ENCODE assay signal across 26 mouse cellular contexts in the genomic region with DNA sequence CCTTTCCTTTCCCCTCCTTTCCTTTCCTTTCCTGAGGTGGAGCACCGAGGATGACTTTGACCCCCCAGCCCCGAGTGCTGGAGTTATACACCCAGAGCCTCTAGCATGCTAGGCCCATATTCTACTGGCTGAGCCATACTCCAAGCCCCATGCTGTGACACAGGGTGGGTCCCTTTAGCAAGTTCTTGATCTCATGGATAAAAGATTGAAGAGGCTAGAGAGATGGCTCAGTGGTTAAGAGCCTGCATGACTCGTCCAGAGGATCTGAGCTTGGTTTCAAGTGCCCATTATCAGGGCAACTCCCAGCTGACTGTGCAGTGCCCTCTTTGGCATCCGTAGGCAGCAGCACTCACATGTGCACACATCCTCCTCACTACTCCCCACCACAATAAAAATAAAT. TPM values are rescaled to one million over a fixed set of nuclear protein-coding genes. Genes with fewer than 3 reads are reported as not detected.
"Had no signal": no experiment of that assay in that cellular context is flagged by ENCODE, and none has a peak within 500 bp of the region (broad histone marks: within the 10 kb centered on the region; RNA-seq: fewer than 3 reads in every experiment).

No protein-coding gene starts in this region.

- H3K36me3 ChIP-seq: midbrain, embryonic 12.5 days had no signal

- H3K4me3 ChIP-seq: midbrain, embryonic 10.5 days; midbrain, embryonic 12.5 days; myocyte; neural tube, embryonic 13.5 days; neural tube, embryonic 15.5 days had no signal

- H3K9me3 ChIP-seq: midbrain, embryonic 10.5 days; midbrain, embryonic 12.5 days; neural tube, embryonic 13.5 days; neural tube, embryonic 15.5 days had no signal

- H3K4me1 ChIP-seq: midbrain, embryonic 10.5 days; neural tube, embryonic 13.5 days; neural tube, embryonic 15.5 days had no signal

- H3K27ac ChIP-seq: midbrain, embryonic 10.5 days; midbrain, embryonic 12.5 days; neural tube, embryonic 13.5 days; neural tube, embryonic 15.5 days had no signal

- DNase-seq: lung, adult 18-20 months; lung, embryonic 14.5 days; lung, postnatal 10 days; lung, postnatal 36 days; midbrain, embryonic 14.5 days; retina, postnatal 1 day; right cerebral cortex, adult 18-20 months; right cerebral cortex, postnatal 25 days; right cerebral cortex, postnatal 4 days; spleen, adult 18-20 months; thymus, adult 18-20 months; thymus, postnatal 14 days; thymus, postnatal 36 days had no signal

- H3K27me3 ChIP-seq: midbrain, embryonic 12.5 days; neural tube, embryonic 13.5 days; neural tube, embryonic 15.5 days had no signal

RNA-seq across cellular contexts. Expression of a gene that starts 42.7 kb away (rescaled TPM):
- total RNA-seq: megakaryocyte-erythroid progenitor cell, adult 5-6 weeks had no signal
- polyA plus RNA-seq: liver, embryonic 16.5 days; lung, embryonic 14.5 days; lung, embryonic 16.5 days; midbrain, embryonic 10.5 days; midbrain, embryonic 12.5 days; midbrain, embryonic 14.5 days; midbrain, embryonic 16.5 days; myocyte; neural tube, embryonic 11.5 days; neural tube, embryonic 13.5 days; neural tube, embryonic 15.5 days; small intestine, adult 2 months; stomach, embryonic 14.5 days; thymus, postnatal 0 days had no signal

RNA-seq across cellular contexts. Expression of a gene that starts 53.7 kb away (rescaled TPM):
- total RNA-seq: megakaryocyte-erythroid progenitor cell, adult 5-6 weeks had no signal
